Mouse (Mus musculus) spleen, adult 10 weeks (tissue): Measurements from ENCODE around the gene Taf1d. TPM values are rescaled to one million over a fixed set of nuclear protein-coding genes. Genes with fewer than 3 reads are reported as not detected.

Source experiments
- polyA plus RNA-seq: library from polyadenylated mRNA; stranded (reverse); fragments of 350-450 nt; fragmentation: Illumina TruSeq; extraction: RNeasy Lipid Tissue Mini Kit (QIAGEN cat#74804); gene quantifications from one replicate; pipeline ENCODE4 v1.2.3, GENCODE M21; 2015; ENCODE audit warnings: low replicate concordance; ENCODE audit not compliant: insufficient read depth

Gene Taf1d
- 147 TPM for polyA plus RNA-seq

DNA sequence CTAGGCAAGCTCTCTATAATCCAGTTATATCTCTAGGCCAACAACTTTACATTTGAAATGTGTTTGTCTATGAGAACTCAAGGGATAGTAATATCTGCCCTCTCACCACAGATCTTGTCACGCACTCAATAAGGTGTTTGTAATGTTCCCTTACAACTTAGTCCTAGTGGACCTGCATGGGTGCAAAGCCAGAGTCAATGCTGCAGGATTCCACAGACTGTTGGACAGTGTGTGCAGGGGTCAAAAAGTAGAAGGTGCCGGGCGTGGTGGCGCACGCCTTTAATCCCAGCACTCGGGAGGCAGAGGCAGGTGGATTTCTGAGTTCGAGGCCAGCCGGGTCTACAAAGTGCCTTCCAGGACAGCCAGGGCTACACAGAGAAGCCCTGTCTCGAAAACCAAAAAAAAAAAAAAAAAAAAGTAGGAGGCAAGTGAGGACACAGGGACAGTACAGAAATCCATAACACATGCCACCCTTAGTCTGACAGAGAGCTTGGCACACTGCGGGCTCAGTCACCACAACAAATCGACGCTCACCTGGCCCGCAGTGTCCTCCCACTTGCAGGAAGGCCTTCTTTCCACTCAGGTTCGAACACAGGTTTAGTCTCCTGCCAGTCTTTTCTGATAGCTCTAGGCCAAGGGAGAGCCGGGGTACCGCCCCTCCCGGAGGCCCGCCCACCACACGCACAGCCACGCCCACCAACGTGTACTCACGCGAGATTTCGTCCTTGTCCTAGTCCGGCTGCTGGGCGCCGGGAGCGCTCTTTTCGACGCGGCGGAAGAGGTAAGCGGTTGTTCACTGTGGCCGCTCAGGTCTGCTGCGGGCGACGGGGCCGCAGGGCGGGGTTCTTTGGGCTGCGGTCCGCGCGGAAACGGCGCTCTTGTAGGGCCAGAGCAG, at the start of gene Taf1d:
Gene Taf1d (plus strand): TSS at position 712 of the 895 bp plus-strand sequence.

DNA sequence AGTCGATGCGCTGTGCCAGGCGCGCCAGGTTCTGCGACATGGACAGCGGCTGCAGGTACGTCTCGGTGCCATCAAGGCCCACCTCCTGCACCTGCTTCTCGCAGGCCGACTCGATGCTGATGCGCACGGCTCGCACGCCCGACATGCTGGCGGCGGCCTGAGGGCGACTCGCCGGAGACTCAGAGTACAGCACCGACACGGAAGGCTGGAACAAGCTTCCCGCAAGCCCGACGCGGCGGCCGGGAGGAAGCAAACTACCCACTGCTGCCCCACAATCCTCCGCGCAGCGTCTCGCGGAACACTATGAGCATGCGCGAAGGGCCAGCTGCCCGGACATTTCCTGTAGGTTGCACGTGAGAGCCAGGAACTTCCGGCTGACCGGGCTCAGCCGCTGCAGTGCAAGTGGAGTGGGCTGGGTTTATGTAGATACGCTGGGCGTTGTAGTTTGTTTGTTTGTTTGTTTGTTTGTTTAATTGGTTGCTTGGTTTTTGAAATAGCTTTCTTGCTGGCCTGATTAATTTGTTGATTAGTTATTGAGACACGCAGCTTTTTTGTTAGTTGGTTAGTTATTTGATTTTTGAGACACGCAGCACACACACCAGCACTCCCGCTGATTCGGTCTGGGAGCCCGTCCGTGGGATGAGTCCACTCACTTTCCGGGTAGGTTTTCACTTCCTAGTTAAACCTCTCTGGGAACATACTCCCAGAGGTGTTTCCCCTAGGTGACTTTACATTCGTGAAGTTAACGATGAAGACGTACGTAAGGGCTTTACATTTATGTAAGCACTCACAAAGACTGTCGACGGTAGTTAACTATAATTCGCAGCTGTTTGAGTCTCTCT, 26.1 kb upstream of the Taf1d start, which contains the start of gene Med17:
Gene Med17 (minus strand): TSS at position 283 of the 842 bp plus-strand sequence.

DNA sequence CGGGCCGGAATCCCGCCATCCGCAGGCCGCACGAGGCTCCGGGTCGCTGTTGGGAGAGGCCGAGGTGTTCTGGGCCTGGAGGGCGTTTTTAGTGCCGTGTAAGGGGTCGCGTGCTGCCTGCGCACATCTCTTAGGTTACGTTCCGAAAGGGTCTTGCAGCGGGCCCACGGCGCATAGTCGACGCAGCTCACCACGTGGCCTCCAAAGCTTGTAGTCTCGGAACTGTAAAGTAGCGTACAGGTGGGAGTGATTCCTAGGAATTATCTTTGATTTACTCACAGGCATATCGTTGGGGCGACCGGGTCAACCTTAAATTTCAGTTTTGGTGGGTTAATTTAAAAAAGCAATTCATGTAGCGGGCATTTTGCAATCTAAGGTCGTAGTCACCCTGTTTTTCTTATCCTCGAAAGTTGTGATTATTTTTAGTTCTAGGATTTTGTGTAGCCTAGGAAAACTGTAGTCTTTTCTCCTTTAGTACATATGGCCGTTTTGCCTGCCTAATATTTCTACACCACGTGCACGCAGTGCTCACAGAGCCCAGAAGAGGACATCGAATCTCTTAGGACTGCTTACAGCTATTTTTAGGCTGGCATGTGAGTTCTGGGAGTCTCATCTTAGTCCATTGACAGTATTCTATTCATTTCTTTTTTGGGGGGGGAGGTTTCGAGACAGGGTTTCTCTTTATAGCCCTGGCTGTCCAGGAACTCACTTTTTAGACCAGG, 545 bp downstream of the Taf1d start, which contains the start of gene 4931406C07Rik:
Gene 4931406C07Rik (minus strand): TSS at position 51 of the 722 bp plus-strand sequence.

DNA sequence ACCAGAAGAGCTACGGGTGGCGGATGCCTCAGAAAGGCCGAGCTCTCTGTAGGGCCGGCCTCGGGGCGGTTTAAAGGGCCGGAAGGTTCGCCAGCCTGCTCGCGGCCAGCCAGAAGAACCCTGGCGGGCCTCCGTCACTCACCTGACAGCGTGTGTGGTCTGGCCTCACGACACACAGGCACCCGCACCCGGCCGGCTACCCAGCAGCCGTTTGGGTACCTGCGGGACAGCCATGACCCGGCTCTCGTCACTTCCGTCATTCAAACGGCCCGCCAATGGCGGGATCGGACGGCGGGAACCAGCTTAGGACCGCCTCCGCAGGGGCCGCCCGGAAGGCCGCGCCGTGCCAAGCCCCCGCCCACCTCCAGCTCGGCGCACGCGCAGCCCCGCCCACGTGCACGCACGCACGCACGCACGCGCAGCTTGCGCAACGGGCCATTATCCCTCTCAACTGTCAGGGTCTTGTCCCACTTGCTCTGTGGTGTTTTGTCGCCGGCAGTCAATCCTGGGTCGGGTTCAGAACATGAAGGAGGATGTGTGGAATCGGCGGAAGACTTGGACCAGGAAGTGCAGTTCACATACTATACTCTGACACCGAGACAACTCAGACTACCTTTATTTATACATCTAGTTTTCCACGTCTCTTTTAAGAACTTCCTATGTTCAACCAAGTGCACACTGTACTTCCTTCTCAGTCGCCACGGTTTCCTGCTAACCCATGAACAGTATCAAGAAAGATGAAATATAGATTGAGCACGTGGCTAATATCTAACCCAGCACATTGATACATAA, 51.7 kb downstream of the Taf1d start, which contains the start of gene Cep295:
Gene Cep295 (minus strand): TSS at position 305 of the 792 bp plus-strand sequence.

Other genes starting within 250 kb of the Taf1d start
- gene Hephl1, start 194.1 kb upstream of the Taf1d start, polyA plus RNA-seq, result not detected
- 0.52 TPM for gene Vstm5, start 67.2 kb upstream of the Taf1d start, polyA plus RNA-seq
- gene Med17, start 26.3 kb upstream of the Taf1d start, polyA plus RNA-seq, result 49.4 TPM
- 29.1 TPM for gene 4931406C07Rik, start 234 bp downstream of the Taf1d start, polyA plus RNA-seq
- 50.5 TPM for gene Cep295, start 51.6 kb downstream of the Taf1d start, polyA plus RNA-seq
- 9.4 TPM for gene Smco4, start 187.2 kb downstream of the Taf1d start, polyA plus RNA-seq